Mouse (Mus musculus): ENCODE measurements at regions not wholly inside any gene's neighbourhood (a gene's known extent, or its start where the extent isn't known, plus 50 kb on each side); places are given as distances from the start of the nearest gene placed in this dataset.
"Not testable (repeated sequence)": the region's sequence is repeated elsewhere in the genome, so short reads cannot be mapped to it uniquely, and the experiment has no call there.

GRCm38 (mm10) chr13:5540321-5540720 is 321.0 kb upstream of the Klf6 start:
- DNase-seq (ENCODE audit: low spot score) = no peak

DNA sequence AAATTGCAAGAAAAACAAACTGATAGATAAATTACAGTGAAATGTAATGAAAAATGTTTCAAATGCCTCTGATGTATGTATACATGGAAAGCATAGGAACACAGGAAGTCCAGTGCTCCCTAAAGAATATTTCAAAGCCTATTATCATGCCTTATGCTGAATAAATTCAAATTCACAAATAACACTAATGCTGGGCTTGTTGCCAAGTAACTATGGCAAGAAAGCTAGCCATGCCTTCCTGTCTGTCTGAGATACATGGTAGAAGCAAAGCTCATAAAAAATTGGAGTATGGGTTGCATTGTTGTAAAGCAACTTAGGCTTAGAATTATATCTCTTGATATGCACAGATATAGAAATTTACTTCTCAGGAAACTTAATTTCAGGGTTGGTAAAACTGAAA is 315.8 kb upstream of the Klf6 start:
- no peak for DNase-seq (ENCODE audit: low spot score)

GRCm38 (mm10) chr13:5546011-5546410 is 315.3 kb upstream of the Klf6 start:
- no peak for DNase-seq (ENCODE audit: low spot score)

GRCm38 (mm10) chr13:5546937-5547336 is 314.3 kb upstream of the Klf6 start:
- DNase-seq (ENCODE audit: low spot score) = no peak

DNA sequence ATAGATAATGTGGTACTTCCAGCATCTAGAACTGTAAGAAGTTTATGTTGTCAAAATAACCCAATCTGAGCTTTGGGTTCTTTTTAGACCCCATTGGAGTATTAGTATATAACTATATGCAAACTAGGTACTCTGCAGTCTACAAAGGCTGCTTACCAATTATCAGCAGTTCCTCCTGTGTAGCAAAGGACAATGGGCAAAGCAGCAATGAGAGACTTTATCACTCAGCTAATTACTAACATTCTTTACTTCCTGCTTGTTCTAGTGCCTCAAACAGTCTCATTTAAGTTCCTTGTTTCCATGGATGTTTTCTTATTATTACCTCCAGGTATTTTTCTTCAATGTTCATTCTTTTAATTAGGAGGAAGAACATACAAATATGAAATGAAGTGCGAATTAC is 312.5 kb upstream of the Klf6 start:
- DNase-seq (ENCODE audit: low spot score) = no peak

- no peak for DNase-seq (ENCODE audit: low spot score)
These were observed 312.1 kb upstream of the Klf6 start for GRCm38 (mm10) chr13:5549175-5549574.

GRCm38 (mm10) chr13:5549747-5550146 is 311.5 kb upstream of the Klf6 start:
- DNase-seq (ENCODE audit: low spot score) = no peak

DNA sequence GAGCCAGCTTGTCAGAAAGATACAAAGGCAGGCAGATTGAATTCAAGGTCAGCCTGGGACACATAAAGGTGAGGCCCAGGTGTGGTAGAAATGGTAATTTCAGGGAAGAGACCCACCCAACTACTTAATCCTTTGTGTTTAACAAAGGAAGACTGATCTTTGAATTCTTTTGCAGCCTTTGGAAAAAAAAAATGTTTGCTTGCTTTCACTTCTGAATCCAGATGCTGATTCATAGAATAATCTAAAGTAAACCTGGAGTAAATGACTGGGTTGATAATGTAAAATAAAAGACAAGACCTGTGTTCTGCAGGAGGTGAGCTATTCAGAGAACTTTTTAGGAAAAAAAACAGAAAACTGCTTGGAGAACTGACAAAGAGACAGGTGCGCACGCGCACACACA is 310.9 kb upstream of the Klf6 start:
- no peak for DNase-seq (ENCODE audit: low spot score)

DNA sequence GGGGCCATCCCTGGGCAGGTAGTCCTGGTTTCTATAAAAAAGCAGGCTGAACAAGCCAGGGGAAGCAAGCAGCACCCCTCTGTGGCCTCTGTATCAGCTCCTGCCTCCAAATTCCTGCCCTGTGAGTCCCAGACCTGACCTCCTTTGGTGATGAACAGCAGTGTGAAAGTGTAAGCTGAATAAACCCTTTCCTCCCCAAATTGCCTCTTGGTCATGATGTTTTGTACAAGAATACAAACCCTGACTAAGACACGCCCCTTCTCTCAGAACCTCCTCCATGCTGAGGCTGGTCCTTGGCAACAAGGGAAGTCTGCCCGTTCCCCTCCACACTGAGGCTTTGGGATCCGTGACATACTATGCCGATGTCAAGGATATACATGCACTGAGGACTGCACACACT is 310.2 kb upstream of the Klf6 start:
- no peak for DNase-seq (ENCODE audit: low spot score)

DNA sequence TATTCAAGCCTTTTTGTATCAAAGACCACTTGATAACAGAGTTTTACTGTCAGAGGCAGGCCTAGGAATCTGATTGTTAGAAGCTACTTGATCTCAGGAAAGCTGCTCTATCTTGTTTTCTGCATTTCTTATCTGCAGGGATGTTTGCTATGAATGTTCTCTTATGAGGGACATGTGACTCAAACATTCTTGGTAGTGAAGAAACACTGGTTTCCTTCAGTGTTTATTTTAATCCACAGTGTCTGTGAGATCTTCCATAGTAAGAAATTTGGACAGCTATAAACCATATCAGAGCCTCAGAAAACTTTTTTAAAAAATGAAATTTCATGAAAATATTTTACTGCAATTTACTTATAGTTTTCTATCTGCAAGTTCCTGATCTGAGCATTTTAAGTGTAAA is 307.8 kb upstream of the Klf6 start:
- DNase-seq (ENCODE audit: low spot score) = no peak

- DNase-seq (ENCODE audit: low spot score) = no peak
These were observed 303.2 kb upstream of the Klf6 start for GRCm38 (mm10) chr13:5558095-5558494.

- DNase-seq (ENCODE audit: low spot score) = no peak
These were observed 294.8 kb upstream of the Klf6 start for GRCm38 (mm10) chr13:5566479-5566878.

- DNase-seq (ENCODE audit: low spot score) = no peak
These were observed 294.4 kb upstream of the Klf6 start for GRCm38 (mm10) chr13:5566896-5567295.

GRCm38 (mm10) chr13:5569579-5569978 is 291.7 kb upstream of the Klf6 start:
- DNase-seq (ENCODE audit: low spot score) = no peak

- DNase-seq (ENCODE audit: low spot score) = no peak
These were observed 290.9 kb upstream of the Klf6 start for GRCm38 (mm10) chr13:5570386-5570785.

DNA sequence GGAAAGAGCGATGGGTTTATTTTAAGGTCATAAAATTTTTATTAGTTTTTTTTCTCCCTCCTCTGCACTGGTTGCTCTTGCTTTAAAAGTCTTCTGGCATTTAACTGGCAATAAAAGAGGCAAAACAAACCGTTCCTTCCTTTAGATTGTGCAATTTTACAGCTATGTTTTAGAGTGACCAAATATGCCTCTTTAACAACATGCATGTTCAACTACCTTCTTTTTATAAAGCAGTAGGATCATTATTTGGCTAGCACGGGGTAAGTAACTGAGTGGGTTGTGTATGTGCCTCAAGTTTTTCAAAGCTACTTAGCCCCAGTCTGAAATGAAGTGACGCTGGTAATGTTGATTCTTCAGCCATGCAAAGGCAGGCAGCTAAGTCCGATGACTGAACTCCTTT is 284.7 kb upstream of the Klf6 start:
- no peak for DNase-seq (ENCODE audit: low spot score)

DNA sequence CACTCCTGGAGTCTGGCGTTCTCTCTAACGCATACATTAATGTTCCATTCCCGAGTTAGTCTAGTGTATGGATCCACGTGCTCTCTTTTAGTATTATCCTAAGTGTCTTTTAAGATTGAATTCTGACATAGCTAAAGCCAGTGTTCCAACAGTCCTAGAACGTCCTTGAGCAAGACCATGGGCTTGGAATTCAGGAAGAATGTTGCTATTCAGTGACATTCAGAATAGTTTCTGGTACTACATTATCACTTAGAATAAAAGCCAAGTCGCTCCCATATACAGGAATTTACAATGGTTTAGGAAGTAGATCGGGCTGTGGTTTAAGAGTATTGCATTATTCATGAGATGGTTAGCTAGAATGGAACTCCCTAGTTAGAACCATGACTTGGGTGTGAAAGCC is 277.6 kb upstream of the Klf6 start:
- DNase-seq (ENCODE audit: low spot score) = not testable (repeated sequence)

DNA sequence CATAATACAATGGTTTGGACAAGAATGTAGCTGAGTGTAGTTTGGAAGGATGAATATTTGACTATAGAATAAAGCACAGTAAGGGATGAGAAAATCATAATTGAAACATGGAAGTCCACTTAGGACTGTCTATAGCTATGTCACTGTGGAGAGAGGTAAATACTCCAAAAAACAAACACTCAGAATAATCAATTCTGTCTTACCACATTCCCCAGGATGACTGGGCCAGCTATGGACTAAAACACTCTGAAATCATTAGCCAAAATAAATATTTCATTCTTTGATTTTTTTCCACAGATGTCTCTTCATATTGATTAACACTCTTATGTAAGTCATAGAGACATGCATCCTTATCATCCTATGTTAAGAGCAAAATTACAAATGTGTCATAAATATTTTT is 274.1 kb upstream of the Klf6 start:
- DNase-seq (ENCODE audit: low spot score) = no peak

DNA sequence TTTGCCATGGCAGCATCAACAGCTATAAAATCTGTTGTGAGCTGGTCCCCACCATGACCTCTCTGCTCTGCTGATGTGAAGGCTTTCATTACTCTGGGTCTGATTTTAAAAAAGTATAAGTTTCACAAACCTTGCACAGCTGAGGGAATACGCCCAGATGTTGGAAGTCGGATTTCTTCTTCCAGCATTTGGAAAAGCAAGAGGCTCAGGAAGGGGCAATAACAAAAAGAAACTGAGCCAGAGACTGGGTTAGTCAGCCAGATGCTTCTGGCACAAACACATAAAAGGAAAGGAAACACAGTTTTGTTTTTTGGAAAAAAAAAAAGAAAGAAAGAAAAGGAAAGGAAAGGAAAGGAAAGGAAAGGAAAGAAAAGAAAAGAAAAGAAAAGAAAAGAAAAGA is 270.0 kb upstream of the Klf6 start:
- DNase-seq (ENCODE audit: low spot score) = no peak

- DNase-seq (ENCODE audit: low spot score) = no peak
These were observed 269.3 kb upstream of the Klf6 start for GRCm38 (mm10) chr13:5591837-5592555.

DNA sequence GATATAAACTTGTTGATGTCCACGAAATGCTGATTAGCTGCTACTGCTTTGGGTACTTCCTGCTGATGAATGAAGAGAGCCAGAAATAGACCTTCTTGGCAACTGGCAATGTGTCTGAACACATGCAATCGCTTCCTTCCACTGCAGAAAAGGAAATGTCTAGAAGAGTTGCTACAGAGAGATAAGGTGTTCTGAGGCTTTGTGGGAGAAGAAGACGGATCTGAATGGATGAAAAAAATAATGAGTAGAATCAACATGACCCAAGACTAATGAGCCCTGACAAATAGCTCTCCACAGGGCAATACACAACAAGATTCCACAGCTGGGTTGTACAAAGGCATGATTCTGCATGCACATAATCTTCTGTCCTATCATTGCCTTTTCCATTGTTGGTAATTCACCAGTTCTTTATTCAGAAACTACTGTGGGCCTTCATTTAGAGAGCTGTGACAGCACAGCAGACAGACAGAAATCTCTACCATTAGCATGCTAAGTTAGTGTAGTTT is 268.7 kb upstream of the Klf6 start:
- DNase-seq (ENCODE audit: low spot score) = no peak

- DNase-seq (ENCODE audit: low spot score) = no peak
These were observed 259.6 kb upstream of the Klf6 start for GRCm38 (mm10) chr13:5601648-5602047.

DNA sequence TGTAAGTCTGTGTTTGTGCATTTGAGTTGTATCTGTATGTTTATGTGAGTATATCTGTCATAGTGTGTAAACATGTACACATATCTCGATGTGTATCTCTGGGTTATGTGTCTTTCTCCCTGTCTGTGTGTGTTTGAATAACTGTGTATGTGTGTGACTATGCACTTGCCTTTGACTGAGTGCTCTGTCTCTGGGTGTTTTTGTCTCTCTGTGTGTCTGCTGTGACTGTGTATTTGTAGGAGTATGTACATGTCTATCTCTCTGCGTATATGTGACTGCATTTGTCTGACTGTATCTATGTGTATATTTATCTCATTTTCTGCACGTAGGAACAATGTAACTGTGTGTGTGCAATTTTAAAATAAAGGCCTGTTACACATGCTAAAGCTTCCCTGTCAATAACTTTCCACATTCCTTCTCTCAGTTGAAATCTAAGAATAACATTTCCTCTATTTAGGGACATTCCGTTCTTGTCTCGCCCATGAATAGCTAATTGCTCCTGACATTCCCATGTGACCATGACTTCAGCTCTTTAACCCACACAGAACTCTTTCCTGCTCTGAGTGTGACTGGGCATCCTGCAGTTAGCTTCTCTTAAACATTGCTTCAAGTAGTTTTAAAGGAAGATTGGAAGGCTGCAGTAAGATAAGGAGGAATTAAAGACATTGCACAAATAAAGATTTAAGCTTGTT is 257.2 kb upstream of the Klf6 start:
- no peak for DNase-seq (ENCODE audit: low spot score)

DNA sequence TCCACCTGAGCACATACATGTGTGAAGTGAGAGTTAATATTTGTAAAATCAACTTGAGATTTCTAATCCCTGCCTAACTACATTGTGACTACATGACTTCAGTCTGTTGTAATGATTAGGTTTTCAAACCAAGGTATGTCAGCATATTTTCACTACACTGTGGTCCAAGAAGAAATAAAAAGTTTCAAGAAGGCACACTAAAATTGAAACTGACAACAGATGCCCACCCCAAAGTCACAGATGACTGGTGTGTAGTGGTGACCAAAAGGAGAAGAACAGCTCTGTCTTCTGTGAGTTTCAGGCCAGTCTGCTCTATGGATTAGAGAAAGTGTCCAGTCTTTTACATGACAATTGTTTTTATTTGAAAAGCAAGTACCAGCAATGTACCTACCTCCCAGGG is 255.9 kb upstream of the Klf6 start:
- no peak for DNase-seq (ENCODE audit: low spot score)

Data from ovary, adult 18-20 months (tissue).